9 mouse cellular contexts compared by ENCODE assay signal in the genomic region with DNA sequence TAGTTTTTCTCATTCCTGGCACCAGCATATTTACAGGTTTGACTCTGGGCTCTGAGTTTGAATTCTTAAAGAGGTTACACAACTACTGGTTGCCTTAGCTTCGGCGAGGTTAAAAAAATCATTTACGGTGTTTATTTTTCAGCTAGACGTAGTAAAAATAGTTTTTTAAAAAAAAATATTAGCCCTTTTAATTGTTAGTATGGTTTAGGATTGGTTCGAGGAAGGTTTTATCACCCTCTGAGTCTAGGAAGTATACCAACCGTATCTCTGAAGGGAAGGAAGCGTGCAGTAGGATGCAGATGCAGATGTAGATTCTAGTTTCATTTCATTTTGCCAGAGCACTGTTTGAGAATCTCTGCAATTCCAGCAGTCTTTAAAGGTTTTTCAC. TPM values are rescaled to one million over a fixed set of nuclear protein-coding genes. Genes with fewer than 3 reads are reported as not detected.
DNase-seq lines count a peak whose midpoint lies in the region; ATAC-seq and TF ChIP-seq lines count a peak whose summit lies in the region.
"Had no signal": no experiment of that assay in that cellular context is flagged by ENCODE, and none has a peak within 500 bp of the region (broad histone marks: within the 10 kb centered on the region; RNA-seq: fewer than 3 reads in every experiment).

No protein-coding gene starts in this region.

- peak overlapping the region; percentile 82 for H3K4me2 ChIP-seq in heart, embryonic 16.5 days (ENCODE audit: low read depth, low read length)

- DNase-seq in heart, adult 8-10 months (ENCODE audit: low spot score): peak; percentile 13
- DNase-seq in heart, postnatal 25 days (ENCODE audit: low spot score): no peak
- no peak for DNase-seq in right cerebral cortex, postnatal 4 days
- no peak for DNase-seq in embryo, embryonic 10 days (ENCODE audit: low spot score)
- DNase-seq in adrenal gland, adult 8-10 months: no peak

- no peaks in the 10 kb centered on the region for H3K27me3 ChIP-seq in E14TG2a.4 (ENCODE audit: insufficient read depth, low read length)
- no peaks in the 10 kb centered on the region for H3K27me3 ChIP-seq in heart, embryonic 16.5 days (ENCODE audit: control insufficient read depth, insufficient read depth, low read length)
- H3K27me3 ChIP-seq: Patski had no signal

- no peak for ATAC-seq in heart, embryonic 16.5 days (replicated peaks; ENCODE audit: extremely low read depth, insufficient read depth, low FRiP score)

- peaks cover 25% of the 10 kb centered on the region for H3K4me1 ChIP-seq in E14TG2a.4 (replicated peaks; ENCODE audit: low read depth, low read length)
- peaks cover 11% of the 10 kb centered on the region for H3K4me1 ChIP-seq in heart, embryonic 16.5 days (ENCODE audit: control insufficient read depth, insufficient read depth, low read length)

- H3K36me3 ChIP-seq in E14TG2a.4 (ENCODE audit: insufficient read depth, low read length): peaks cover 11% of the 10 kb centered on the region; the same call in 1 of the 2 replicates
- H3K36me3 ChIP-seq in heart, embryonic 16.5 days (ENCODE audit: control insufficient read depth, insufficient read depth): peaks cover 2% of the 10 kb centered on the region; the same call in 1 of the 2 replicates
- no peaks in the 10 kb centered on the region for H3K36me3 ChIP-seq in macrophage (ENCODE audit: inconsistent target)

- peaks cover 55% of the 10 kb centered on the region for H3K79me2 ChIP-seq in macrophage (ENCODE audit: inconsistent target)

- H3K27ac ChIP-seq in heart, embryonic 16.5 days (ENCODE audit: low read length): peak overlapping the region; percentile 80
- peak overlapping the region; percentile 70 for H3K27ac ChIP-seq in macrophage

- no peaks in the 10 kb centered on the region for H3K9me3 ChIP-seq in E14TG2a.4 (ENCODE audit: low read length)
- no peaks in the 10 kb centered on the region for H3K9me3 ChIP-seq in heart, embryonic 16.5 days (replicated peaks; ENCODE audit: control insufficient read depth, low read length)

- TF ChIP-seq CTCF in E14TG2a.4 (conservative IDR thresholded peaks at IDR 0.05; ENCODE audit: low read length): no peak

- peak overlapping the region; percentile 91 for H3K9ac ChIP-seq in heart, embryonic 16.5 days (ENCODE audit: low read length)

- intact Hi-C loops in heart, postnatal 25 days (cut with DNase I): loop anchor here (2.0 to 5.0 kb wide), 3 partner anchors 53 to 633 kb away; partner anchors contain the start of gene Phtf1

- 3% methylated on average over 7 of the region's 7 CpGs for WGBS in heart, embryonic 16.5 days
- WGBS in macrophage (ENCODE audit: missing documents): 3% methylated on average over 7 of the region's 7 CpGs

- peak overlapping the region; percentile 98 for H3K4me3 ChIP-seq in E14TG2a.4 (replicated peaks; ENCODE audit: low read length)
- peak overlapping the region; percentile 85 for H3K4me3 ChIP-seq in heart, embryonic 16.5 days (ENCODE audit: low read length)
- peak overlapping the region; percentile 83 for H3K4me3 ChIP-seq in macrophage (ENCODE audit: inconsistent target)

RNA-seq across cellular contexts. Expression of gene Rsbn1, which starts 1.6 kb away (rescaled TPM):
- 1 to 10 TPM; 5.6 to 8.1 (median 7.0) TPM for total RNA-seq in heart, adult 8-10 months (2022)
- total RNA-seq in heart, postnatal 25 days (2021): 1 to 10 TPM; 6.7 to 8.7 TPM
- polyA plus RNA-seq in heart, embryonic 16.5 days (2015; fragmentation: Nextera tagmentation; extraction: Ambion mirVana): 5.6 and 5.8 TPM in 2 replicates
- total RNA-seq in macrophage (2018; cell fraction: chromatin; rRNA removed): 10 to 100 TPM in 24 of 26 experiments, 1 to 10 TPM in 2; 8.7 to 86.0 (median 27.5) TPM
- 10 to 100 TPM in 23 of 26 experiments, 1 to 10 TPM in 3; 8.6 to 24.5 (median 12.6) TPM for total RNA-seq in macrophage (2018; cell fraction: cytosol; rRNA removed)
- 10 to 100 TPM; 12.1 to 69.1 (median 29.5) TPM for total RNA-seq in macrophage (2018; cell fraction: nucleus; rRNA removed)
- polyA plus RNA-seq in macrophage (2018): 7.3 to 9.9 TPM (median 7.8 TPM) in 3 replicates
- 10 to 100 TPM; 18.8 to 23.4 (median 21.5) TPM for total RNA-seq in adrenal gland, adult 8-10 months (2022)

RNA-seq across cellular contexts. Expression of gene Phtf1, which starts 52.4 kb away (rescaled TPM):
- total RNA-seq in heart, adult 8-10 months (2022): 1 to 10 TPM; 4.9 to 6.9 (median 6.4) TPM
- 1 to 10 TPM; 6.9 to 9.8 TPM for total RNA-seq in heart, postnatal 25 days (2021)
- 14.7 and 15.3 TPM in 2 replicates for polyA plus RNA-seq in heart, embryonic 16.5 days (2015; fragmentation: Nextera tagmentation; extraction: Ambion mirVana)
- total RNA-seq in macrophage (2018; cell fraction: chromatin; rRNA removed): 10 to 100 TPM; 24.4 to 98.5 (median 36.3) TPM
- 10 to 100 TPM in 13 of 26 experiments, 1 to 10 TPM in 13; 5.8 to 14.8 (median 10.2) TPM for total RNA-seq in macrophage (2018; cell fraction: cytosol; rRNA removed)
- 10 to 100 TPM in 25 of 26 experiments, 1 to 10 TPM in 1; 7.7 to 78.7 (median 22.0) TPM for total RNA-seq in macrophage (2018; cell fraction: nucleus; rRNA removed)
- polyA plus RNA-seq in macrophage (2018): 10.5 to 13.4 TPM (median 13.3 TPM) in 3 replicates
- 10 to 100 TPM; 17.9 to 26.8 (median 22.1) TPM for total RNA-seq in adrenal gland, adult 8-10 months (2022)

RNA-seq across cellular contexts. Expression of gene Ptpn22, which starts 55.9 kb away (rescaled TPM):
- under 1 TPM; 0.24 to 0.92 (median 0.50) TPM for total RNA-seq in heart, adult 8-10 months (2022)
- total RNA-seq in heart, postnatal 25 days (2021): 1 to 10 TPM in 1 of 2 experiments, under 1 TPM in 1; 0.61 to 1.1 TPM
- polyA plus RNA-seq in heart, embryonic 16.5 days (2015; fragmentation: Nextera tagmentation; extraction: Ambion mirVana): 3.3 and 6.7 TPM in 2 replicates
- total RNA-seq in macrophage (2018; cell fraction: chromatin; rRNA removed): 100 to 1,000 TPM in 3 of 26 experiments, 10 to 100 TPM in 22, 1 to 10 TPM in 1; 8.8 to 119 (median 53.3) TPM
- 10 to 100 TPM; 16.1 to 56.1 (median 36.7) TPM for total RNA-seq in macrophage (2018; cell fraction: cytosol; rRNA removed)
- 10 to 100 TPM; 13.7 to 89.5 (median 30.4) TPM for total RNA-seq in macrophage (2018; cell fraction: nucleus; rRNA removed)
- 18.6 to 55.2 TPM (median 22.4 TPM) in 3 replicates for polyA plus RNA-seq in macrophage (2018)
- total RNA-seq in adrenal gland, adult 8-10 months (2022): 1 to 10 TPM; 1.6 to 2.7 (median 2.3) TPM
